Mouse (Mus musculus): Measurements from ENCODE around the gene Pnrc2. TPM values are rescaled to one million over a fixed set of nuclear protein-coding genes. Genes with fewer than 3 reads are reported as not detected.

Gene Pnrc2
- polyA plus RNA-seq, 1 experiment from 2014 or later = 195 TPM

DNA sequence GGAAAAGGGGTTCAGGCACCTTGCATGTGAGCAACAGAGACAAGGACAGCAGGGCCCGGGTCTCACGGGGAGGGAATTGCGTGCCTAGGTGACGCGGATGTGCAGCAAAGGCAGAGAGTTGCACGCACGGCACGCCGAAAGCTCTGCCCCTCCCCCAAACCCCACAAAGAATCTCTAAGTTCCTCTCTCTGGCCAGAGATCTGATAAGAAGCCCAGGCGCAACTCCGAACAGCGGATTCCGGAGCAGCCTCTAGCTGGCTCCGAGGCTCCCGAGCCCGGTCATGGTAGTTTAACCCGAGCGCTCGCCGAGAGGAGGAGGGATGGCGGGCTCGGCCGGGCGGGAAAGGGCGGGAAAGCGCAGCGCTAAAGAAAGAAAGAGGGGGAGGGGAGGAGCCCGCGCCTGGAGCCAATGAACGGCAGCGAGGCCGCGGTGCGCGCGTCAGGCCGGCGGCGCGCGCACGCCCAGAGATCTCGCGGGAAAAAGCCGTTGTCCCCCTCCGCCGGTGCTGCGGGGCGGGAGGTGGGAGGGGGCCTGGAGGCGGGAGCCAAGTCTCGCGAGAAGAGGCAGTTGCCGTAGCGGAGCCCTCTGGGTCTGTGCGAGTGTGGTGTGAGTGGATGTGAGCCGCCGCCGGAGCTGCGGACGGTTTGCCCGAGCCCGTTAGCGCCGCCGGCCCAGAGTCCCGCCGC is 18.0 kb downstream of the Pnrc2 start, which contains the start of gene Srsf10:
Gene Srsf10 (plus strand): TSS at position 212 of the 687 bp plus-strand sequence.
- Histone ChIP-seq H3K4me1 (peaks cover 38% of the 10 kb centered on the region), H3K27me3 (no peaks in the 10 kb centered on the region), H3K4me2 (replicated peaks) (peak within 1 kb of the TSS; percentile 79), H3K36me3 (peaks cover 4% of the 10 kb centered on the region; the same call in 1 of the 2 replicates), H3K9ac (peak within 1 kb of the TSS; percentile 99), H3K27ac (peak within 1 kb of the TSS; percentile 99), H3K9me3 (no peaks in the 10 kb centered on the region), H3K4me3 (peak within 1 kb of the TSS; percentile 85)
- peak; percentile 95 for ATAC-seq (ENCODE audit: low FRiP score, low read depth)
- under 1% methylated on average over 66 of the region's 67 CpGs for WGBS

DNA sequence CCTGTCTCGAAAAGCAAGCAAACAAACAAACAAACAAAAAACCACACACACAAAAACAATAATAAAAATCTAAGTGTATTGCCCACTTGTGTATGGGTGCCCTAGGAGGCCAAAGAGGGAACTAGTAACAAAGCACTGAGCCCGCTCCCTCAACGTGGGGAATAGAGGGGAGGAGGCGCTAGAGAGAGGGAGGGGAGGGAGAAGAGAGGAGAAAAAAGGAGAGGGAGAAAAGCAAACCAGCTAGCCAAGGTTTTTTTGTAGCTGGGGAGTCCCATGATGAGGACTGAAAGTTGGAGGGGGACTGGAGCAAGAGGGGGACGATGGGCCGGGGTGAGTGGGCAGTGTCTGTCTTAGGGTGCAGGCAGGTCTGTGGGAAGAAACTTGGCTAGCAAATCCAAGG is 18.6 kb downstream of the Pnrc2 start:
- H3K27ac ChIP-seq = peak overlapping the region; percentile 99
- H3K9ac ChIP-seq = peak overlapping the region; percentile 94
- no peaks in the 10 kb centered on the region for H3K27me3 ChIP-seq
- peaks cover 4% of the 10 kb centered on the region; the same call in 1 of the 2 replicates for H3K36me3 ChIP-seq
- ATAC-seq (ENCODE audit: low FRiP score, low read depth) = no peak
- peaks cover 39% of the 10 kb centered on the region for H3K4me1 ChIP-seq
- H3K4me2 ChIP-seq (replicated peaks) = peak overlapping the region; percentile 79
- no peaks in the 10 kb centered on the region for H3K9me3 ChIP-seq
- WGBS = 11% methylated on average over 6 of the region's 6 CpGs
- peak overlapping the region; percentile 85 for H3K4me3 ChIP-seq

DNA sequence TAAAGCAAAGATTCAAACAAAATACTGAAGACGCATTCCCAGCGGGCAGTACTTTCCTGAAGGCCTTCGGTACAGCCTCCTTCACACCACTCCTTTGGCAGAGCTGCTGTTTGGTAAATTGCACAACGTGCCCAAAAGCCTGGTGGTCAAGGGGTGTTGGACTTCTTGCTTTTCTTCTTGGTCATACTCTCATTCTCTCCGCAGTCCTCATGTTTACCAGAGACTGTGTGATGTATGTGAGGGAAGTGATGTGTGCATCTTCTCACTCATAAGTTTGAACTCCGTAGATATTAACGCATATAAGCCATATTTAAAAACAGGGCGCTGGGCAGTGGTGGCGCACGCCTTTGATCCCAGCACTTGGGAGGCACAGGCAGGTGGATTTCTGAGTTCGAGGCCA is 19.0 kb downstream of the Pnrc2 start:
- Histone ChIP-seq H3K4me3 (peak overlapping the region; percentile 85), H3K9ac (peak overlapping the region; percentile 94), H3K36me3 (peaks cover 4% of the 10 kb centered on the region; the same call in 1 of the 2 replicates), H3K4me1 (peaks cover 36% of the 10 kb centered on the region), H3K9me3 (no peaks in the 10 kb centered on the region), H3K4me2 (replicated peaks) (peak overlapping the region; percentile 79), H3K27ac (peak overlapping the region; percentile 99; the same call in 1 of the 2 replicates), H3K27me3 (no peaks in the 10 kb centered on the region)
- ATAC-seq (ENCODE audit: low FRiP score, low read depth) = no peak
- WGBS = 73% methylated on average over 11 of the region's 11 CpGs

DNA sequence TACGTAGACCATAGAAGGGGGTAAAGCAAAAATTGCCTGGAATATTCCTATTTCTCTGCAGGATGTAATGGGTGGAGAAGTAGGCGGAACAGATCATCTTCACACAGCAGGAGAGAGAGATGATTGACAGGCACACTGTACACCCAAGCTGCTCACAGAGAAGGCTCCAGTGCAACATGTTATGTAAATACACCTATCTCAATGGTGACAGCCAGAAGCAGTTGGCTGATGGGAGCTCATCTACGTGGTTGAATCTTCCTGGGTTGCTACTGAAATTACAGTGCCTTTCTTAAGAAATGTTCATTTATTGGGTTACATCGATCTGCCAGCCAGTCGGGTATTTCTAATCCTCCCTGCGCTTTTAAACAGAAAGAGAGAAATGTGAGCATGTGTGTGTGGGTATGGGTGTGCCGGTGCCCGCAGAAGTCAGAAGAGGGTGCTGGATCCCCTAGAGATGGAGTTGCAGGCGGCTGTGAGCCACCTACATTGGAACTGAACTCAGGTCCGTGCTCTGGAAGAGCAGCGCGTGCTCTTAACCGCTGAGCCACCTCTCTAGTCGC is 19.6 kb downstream of the Pnrc2 start:
- Histone ChIP-seq H3K9me3 (no peaks in the 10 kb centered on the region), H3K27ac (peak overlapping the region; percentile 99; the same call in 1 of the 2 replicates), H3K9ac (no peak overlapping the region), H3K36me3 (no peaks in the 10 kb centered on the region), H3K4me1 (peaks cover 30% of the 10 kb centered on the region), H3K4me2 (replicated peaks) (no peak overlapping the region), H3K27me3 (no peaks in the 10 kb centered on the region), H3K4me3 (no peak overlapping the region)
- 91% methylated on average over 14 of the region's 14 CpGs for WGBS
- ATAC-seq (ENCODE audit: low FRiP score, low read depth) = no peak

DNA sequence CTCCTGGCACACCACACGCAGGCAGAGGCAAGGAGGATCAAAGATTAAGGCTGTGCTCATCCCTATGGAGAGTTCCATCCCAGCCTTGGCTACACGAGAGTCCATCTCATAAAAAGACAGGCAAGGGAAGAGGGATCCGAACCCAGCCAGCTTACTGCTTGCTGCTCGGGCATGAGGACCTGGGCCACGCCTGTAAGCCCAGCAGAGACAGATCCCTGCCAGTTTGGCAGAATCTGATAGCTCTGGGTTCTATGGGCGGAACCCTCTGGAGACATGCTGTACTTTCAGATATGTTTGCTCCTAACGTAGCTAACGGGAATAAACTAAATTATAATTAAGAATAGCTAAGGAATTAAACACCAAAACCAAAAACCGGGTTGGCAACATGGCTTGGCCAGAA is 21.7 kb downstream of the Pnrc2 start:
- no peak overlapping the region for H3K27ac ChIP-seq
- WGBS = 81% methylated on average over 9 of the region's 9 CpGs
- no peak for ATAC-seq (ENCODE audit: low FRiP score, low read depth)

DNA sequence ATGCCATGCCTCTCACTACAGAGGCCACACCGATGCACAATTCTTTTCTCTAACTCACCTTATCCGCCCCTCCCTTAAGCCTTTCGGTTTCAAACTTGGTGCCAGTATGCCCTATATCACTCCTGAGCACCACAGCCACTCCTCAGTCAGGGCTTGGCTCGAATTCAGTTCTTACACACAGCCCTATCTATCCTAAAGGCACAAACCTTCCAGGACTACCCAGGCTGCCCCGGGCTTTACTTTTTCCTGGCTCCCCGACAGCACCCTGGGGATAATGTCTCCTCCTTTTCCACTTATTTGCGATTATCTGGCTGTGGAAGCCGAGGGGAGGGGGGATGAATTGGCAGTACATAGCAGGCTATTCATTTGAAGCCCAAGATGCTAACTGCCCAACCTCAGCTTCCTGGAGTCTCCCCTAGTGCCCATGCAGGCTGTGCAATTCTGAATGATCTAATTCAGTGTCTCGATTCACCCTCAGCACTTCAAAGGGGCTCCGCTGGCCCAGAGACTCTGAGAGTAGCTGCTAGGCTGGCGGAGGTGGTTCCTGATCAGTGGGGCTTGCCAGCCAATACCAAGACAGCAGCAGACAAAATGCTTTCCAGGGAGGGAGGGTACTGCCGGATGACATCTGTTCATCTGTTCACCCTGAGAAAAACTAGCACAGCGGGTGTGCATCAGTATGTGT is 23.1 kb downstream of the Pnrc2 start:
- H3K27ac ChIP-seq = peak overlapping the region; percentile 55
- H3K36me3 ChIP-seq = no peaks in the 10 kb centered on the region
- no peak overlapping the region; the same call in 1 of the 2 replicates for H3K9ac ChIP-seq
- WGBS = 40% methylated on average over 13 of the region's 13 CpGs
- H3K4me3 ChIP-seq = no peak overlapping the region
- ATAC-seq (ENCODE audit: low FRiP score, low read depth) = peak; percentile 34
- H3K27me3 ChIP-seq = no peaks in the 10 kb centered on the region
- peaks cover 17% of the 10 kb centered on the region for H3K4me1 ChIP-seq
- H3K4me2 ChIP-seq (replicated peaks) = no peak overlapping the region
- no peaks in the 10 kb centered on the region for H3K9me3 ChIP-seq

More for the DNA sequence above, 21.7 kb downstream of the Pnrc2 start:
- no peaks in the 10 kb centered on the region for H3K9me3 ChIP-seq
- H3K36me3 ChIP-seq = no peaks in the 10 kb centered on the region
- H3K9ac ChIP-seq = no peak overlapping the region
- no peak overlapping the region for H3K4me3 ChIP-seq
- H3K27me3 ChIP-seq = no peaks in the 10 kb centered on the region
- no peak overlapping the region for H3K4me2 ChIP-seq (replicated peaks)
- peaks cover 17% of the 10 kb centered on the region for H3K4me1 ChIP-seq

DNA sequence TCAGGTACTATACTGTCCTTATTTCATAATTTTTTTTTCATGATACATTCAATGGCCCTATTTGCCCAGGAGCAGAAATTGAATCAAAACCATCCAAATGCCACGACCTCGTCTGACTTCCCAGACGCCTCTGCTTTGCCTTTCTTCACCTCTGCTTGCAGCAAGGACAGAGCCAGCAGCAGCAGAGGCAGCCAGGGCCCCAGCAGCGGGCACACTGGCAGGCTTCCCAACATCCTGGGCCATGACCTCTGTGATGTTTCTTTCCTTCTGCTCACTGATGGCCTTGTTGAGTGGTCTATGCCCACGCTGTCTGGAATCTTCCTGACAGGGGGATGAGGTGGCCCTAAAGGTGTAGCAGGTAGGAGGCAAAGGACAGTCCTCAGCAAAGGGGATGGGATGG is 26.1 kb downstream of the Pnrc2 start:
- H3K4me3 ChIP-seq = no peak overlapping the region
- 0 out of 2 replicates have a peak, but pooled peaks cover 7% of the 10 kb centered on the region for H3K9me3 ChIP-seq
- no peak overlapping the region for H3K4me2 ChIP-seq (replicated peaks)
- H3K9ac ChIP-seq = no peak overlapping the region
- H3K27me3 ChIP-seq = no peaks in the 10 kb centered on the region
- no peak overlapping the region for H3K27ac ChIP-seq
- WGBS = 48% methylated on average over 5 of the region's 5 CpGs
- no peak for ATAC-seq (ENCODE audit: low FRiP score, low read depth)
- H3K36me3 ChIP-seq = no peaks in the 10 kb centered on the region
- H3K4me1 ChIP-seq = peaks cover 10% of the 10 kb centered on the region

DNA sequence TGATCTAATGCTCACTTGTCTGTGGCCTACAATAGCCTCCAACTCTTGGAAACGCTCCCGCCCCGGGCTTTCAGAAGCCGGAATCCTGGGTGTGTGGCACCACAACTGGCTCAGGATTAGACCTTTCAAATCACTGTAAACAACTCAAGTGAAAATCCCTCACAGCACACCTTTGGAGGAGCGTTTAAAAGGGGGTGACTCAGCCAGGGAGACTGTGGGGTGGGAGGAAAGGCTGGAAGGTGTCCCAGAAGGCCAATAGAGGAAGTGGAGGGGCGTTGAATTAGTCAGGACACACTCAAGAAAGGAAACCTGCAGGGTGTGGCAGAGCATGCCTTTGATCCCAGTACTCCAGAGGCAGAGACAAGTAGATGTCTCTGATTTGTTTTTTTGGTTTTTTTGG is 29.2 kb downstream of the Pnrc2 start:
- no peak overlapping the region for H3K9ac ChIP-seq
- ATAC-seq (ENCODE audit: low FRiP score, low read depth) = no peak
- H3K9me3 ChIP-seq = peaks cover 10% of the 10 kb centered on the region; the same call in 1 of the 2 replicates
- no peaks in the 10 kb centered on the region for H3K36me3 ChIP-seq
- H3K4me1 ChIP-seq = 0 out of 2 replicates have a peak, but pooled peaks cover 3% of the 10 kb centered on the region
- no peak overlapping the region for H3K4me3 ChIP-seq
- 82% methylated on average over 6 of the region's 6 CpGs for whole genome bisulfite sequencing
- H3K27me3 ChIP-seq = no peaks in the 10 kb centered on the region
- no peak overlapping the region for H3K4me2 ChIP-seq (replicated peaks)
- H3K27ac ChIP-seq = no peak overlapping the region

DNA sequence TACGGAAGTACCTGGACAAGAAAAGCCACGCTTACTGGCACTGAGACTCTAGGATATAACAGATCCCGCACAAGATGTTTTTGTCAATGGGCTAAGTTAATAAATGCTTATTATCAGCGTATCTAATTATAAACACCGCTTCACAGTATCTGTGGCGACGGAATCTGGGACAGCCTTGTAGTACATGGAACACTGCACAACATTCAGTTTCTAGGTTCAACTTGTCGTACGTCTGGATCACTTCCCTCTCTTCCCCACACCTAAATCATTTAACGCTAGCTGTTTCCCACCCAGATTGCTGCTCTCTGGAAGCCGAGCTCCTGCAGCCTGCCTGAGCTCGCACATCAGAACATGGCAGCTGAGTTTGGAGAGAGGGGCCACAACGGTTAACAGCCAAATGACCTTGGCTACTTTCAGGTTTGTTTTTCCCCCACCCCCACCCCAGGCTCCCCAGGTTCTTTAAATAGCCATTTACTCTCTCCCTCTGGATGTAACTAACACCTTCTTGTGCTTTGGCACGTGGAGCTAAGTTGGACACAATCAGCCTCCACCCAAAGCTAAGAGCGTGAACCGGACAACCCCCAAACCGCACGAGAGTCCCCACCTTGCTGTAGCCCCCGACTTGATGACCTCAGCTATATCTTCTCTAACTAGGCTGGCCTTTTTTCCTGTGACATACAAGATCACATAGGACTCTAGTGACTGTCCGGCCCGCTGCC is 34.2 kb downstream of the Pnrc2 start:
- whole genome bisulfite sequencing = 81% methylated on average over 21 of the region's 21 CpGs

DNA sequence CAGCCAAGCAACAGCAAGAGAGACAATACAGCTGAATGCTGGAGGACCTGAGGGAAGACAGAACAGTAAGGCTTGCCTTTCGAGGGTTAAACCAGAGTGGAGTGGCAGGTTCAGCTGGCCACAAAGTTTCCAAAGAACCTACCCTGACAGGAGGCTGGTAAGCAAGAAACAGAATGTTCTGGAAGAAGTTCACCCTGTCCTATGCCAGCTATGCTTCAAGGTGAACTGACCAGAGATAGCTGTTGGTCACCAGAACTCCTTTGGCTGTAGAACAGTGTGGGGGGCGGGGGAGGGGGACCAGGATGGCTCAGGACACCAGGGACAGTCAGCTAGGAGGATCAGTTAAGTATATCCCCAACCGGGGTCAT is 34.7 kb downstream of the Pnrc2 start:
- Histone ChIP-seq H3K36me3 (no peaks in the 10 kb centered on the region), H3K27ac (no peak overlapping the region), H3K4me3 (no peak overlapping the region), H3K4me1 (0 out of 2 replicates have a peak, but pooled peaks cover 10% of the 10 kb centered on the region), H3K9ac (no peak overlapping the region), H3K9me3 (peaks cover 3% of the 10 kb centered on the region; the same call in 1 of the 2 replicates), H3K27me3 (no peaks in the 10 kb centered on the region), H3K4me2 (replicated peaks) (no peak overlapping the region)
- no peak for ATAC-seq (ENCODE audit: low FRiP score, low read depth)
- 77% methylated on average over 3 of the region's 3 CpGs for WGBS

More for the DNA sequence above, 34.2 kb downstream of the Pnrc2 start:
- no peak overlapping the region for H3K27ac ChIP-seq
- peaks cover 3% of the 10 kb centered on the region; the same call in 1 of the 2 replicates for H3K9me3 ChIP-seq
- H3K36me3 ChIP-seq = no peaks in the 10 kb centered on the region
- H3K9ac ChIP-seq = no peak overlapping the region
- no peak overlapping the region for H3K4me3 ChIP-seq
- no peaks in the 10 kb centered on the region for H3K27me3 ChIP-seq
- no peak for ATAC-seq (ENCODE audit: low FRiP score, low read depth)
- H3K4me1 ChIP-seq = 0 out of 2 replicates have a peak, but pooled peaks cover 10% of the 10 kb centered on the region
- H3K4me2 ChIP-seq (replicated peaks) = no peak overlapping the region

DNA sequence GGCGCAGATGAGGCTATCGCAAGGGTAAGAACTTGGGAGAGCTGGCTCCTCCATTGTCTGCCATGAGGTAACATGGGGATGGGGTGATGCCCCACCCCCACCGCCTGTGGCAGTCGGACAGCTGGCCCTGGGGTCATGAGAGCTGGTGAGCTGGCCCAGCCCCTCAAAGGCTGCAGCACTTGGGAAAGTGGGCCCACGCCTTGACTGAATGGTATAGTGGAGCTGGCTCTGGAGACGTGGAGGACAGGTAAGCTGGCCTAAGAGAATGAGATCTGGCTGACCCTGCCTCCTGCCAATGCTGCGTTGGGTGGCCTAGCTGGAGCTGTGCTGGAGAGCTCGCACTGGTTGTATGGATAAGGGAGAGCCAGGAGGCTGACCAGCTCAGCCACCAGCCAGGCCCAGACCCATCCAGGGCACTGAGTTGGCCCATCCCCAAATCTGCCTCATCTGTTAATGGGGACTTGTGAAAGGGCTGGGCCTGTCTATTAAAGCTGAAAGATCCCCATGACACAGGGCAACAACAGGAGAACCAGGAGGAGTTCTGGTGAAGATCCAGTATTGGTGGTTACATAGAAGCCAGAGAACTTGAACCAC is 39.4 kb downstream of the Pnrc2 start:
- H3K27me3 ChIP-seq = no peaks in the 10 kb centered on the region
- H3K4me3 ChIP-seq = no peak overlapping the region
- no peak for ATAC-seq (ENCODE audit: low FRiP score, low read depth)
- peaks cover 23% of the 10 kb centered on the region for H3K4me1 ChIP-seq
- no peaks in the 10 kb centered on the region for H3K36me3 ChIP-seq
- no peak overlapping the region for H3K27ac ChIP-seq
- no peak overlapping the region for H3K4me2 ChIP-seq (replicated peaks)
- H3K9me3 ChIP-seq = no peaks in the 10 kb centered on the region
- H3K9ac ChIP-seq = 0 out of 2 replicates have a peak overlapping the region, but pooled peaks have one; percentile 13
- 84% methylated on average over 8 of the region's 8 CpGs for WGBS
